Mouse (Mus musculus): ENCODE measurements around the gene Spint5.

DNA sequence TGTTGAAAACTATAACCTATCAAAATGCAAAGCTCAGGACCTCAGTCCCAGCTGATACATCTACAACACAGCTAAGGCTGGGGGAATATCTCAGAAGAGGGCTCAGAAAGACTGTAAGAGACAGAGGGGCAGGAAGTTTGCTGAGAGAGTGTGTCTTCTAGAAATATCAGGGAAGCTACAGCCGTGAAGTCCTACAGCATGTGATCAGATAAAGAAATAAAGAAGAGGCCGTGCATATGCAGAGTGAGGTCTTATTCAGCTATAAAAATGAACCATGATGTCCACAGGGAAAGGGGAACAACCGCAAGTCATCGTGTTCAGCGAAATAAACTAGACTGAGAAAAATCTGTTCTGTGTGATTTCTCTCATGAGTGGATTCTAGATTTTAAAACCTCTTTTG lies 44.8 kb upstream of the Spint5 start:
- no peak for TF ChIP-seq CTCF (IDR thresholded peaks at IDR 0.05; ENCODE audit: insufficient read depth, low read length)
- no peak for TF ChIP-seq POLR2A (IDR thresholded peaks at IDR 0.05; ENCODE audit: borderline replicate concordance, extremely low read depth, low read depth, low read length)
